Mouse (Mus musculus) spleen, postnatal 0 days (tissue): Measurements from ENCODE around the gene Tlx1. TPM values are rescaled to one million over a fixed set of nuclear protein-coding genes. Genes with fewer than 3 reads are reported as not detected.

ENCODE experiments used
- polyA plus RNA-seq: library from polyadenylated mRNA; unstranded; fragments of >200 nt; fragmentation: Nextera tagmentation; extraction: Ambion mirVana; gene quantifications from 2 replicates; pipeline ENCODE4 v1.2.1, GENCODE M21; 2015

Tlx1 gene
- 17.7 and 27.7 TPM in 2 replicates for polyA plus RNA-seq

DNA sequence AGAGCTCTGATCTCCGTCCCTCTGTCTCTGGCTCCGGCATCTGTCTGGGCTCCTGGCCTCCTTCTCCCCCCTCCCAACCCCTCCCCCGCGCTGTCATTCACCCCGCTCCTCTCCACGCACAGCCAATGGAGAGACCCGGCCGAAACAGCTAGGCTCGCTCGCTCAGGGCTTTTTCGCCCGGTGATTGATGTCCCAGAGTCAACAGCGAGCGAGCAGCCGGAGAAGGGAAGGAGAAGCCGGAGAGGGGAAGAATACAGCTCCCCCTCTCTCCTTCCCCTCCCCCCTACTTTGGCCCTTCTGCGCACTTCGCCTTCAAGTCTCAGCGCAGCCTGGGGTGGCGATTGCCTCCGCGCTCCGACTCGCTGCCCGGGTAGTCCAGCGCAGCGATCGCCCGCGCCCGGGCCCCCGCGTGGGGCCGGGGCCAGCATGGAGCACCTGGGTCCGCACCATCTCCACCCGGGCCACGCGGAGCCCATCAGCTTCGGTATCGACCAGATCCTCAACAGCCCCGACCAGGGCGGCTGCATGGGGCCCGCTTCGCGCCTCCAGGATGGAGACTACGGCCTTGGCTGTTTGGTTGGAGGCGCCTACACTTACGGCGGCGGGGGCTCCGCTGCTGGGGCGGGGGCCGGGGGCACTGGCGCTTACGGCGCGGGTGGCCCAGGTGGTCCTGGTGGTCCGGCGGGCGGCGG lies at the start of gene Tlx1:
TSS of gene Tlx1 (plus strand) at position 191 of the 692 bp plus-strand sequence.

Other genes starting within 250 kb of the Tlx1 start
- gene Slf2, start 219.5 kb upstream of the Tlx1 start, polyA plus RNA-seq = 16.0 and 16.9 TPM in 2 replicates
- 0.38 and 0.41 TPM in 2 replicates for gene Sema4g, start 161.6 kb upstream of the Tlx1 start, polyA plus RNA-seq
- 10.4 and 10.5 TPM in 2 replicates for gene Twnk, start 145.0 kb upstream of the Tlx1 start, polyA plus RNA-seq
- 46.0 and 48.3 TPM in 2 replicates for gene Mrpl43, start 144.2 kb upstream of the Tlx1 start, polyA plus RNA-seq
- gene Lzts2, start 136.3 kb upstream of the Tlx1 start, polyA plus RNA-seq = 12.8 and 15.1 TPM in 2 replicates
- gene Pdzd7, start 105.0 kb upstream of the Tlx1 start, polyA plus RNA-seq = 0.07 and 0.21 TPM in 2 replicates
- 9.9 and 11.5 TPM in 2 replicates for gene Sfxn3, start 103.2 kb upstream of the Tlx1 start, polyA plus RNA-seq
- gene Kazald1, start 75.4 kb upstream of the Tlx1 start, polyA plus RNA-seq = 190 and 285 TPM in 2 replicates
- not detected in 2 replicates for gene Lbx1, start 85.1 kb downstream of the Tlx1 start, polyA plus RNA-seq
- gene Btrc, start 213.1 kb downstream of the Tlx1 start, polyA plus RNA-seq = 40.9 and 44.4 TPM in 2 replicates